Mouse (Mus musculus): ENCODE data around the gene Glce.

The Glce gene

GRCm38 (mm10) chr9:62026600-62026999 is 95.9 kb downstream of the Glce start, which contains the start of gene Paqr5:
Paqr5 (minus strand) TSS chr9:62026856.
- DNase-seq (ENCODE audit: low spot score) = no peak

GRCm38 (mm10) chr9:62025056-62025455 is 97.4 kb downstream of the Glce start:
- DNase-seq (ENCODE audit: low spot score) = no peak

- DNase-seq (ENCODE audit: low spot score) = no peak
Measured at GRCm38 (mm10) chr9:62023879-62024278, 98.6 kb downstream of the Glce start.

GRCm38 (mm10) chr9:62022961-62023680 is 99.3 kb downstream of the Glce start:
- DNase-seq (ENCODE audit: low spot score) = no peak

- no peak for DNase-seq (ENCODE audit: low spot score)
Measured at GRCm38 (mm10) chr9:62021583-62022120, 100.8 kb downstream of the Glce start.

GRCm38 (mm10) chr9:62020259-62020658 is 102.2 kb downstream of the Glce start:
- no peak for DNase-seq (ENCODE audit: low spot score)

- DNase-seq (ENCODE audit: low spot score) = no peak
Measured at GRCm38 (mm10) chr9:62018229-62019093, 104.0 kb downstream of the Glce start.

- DNase-seq (ENCODE audit: low spot score) = no peak
Measured at GRCm38 (mm10) chr9:62017329-62017728, 105.1 kb downstream of the Glce start.

- no peak for DNase-seq (ENCODE audit: low spot score)
Measured at GRCm38 (mm10) chr9:62015504-62015903, 107.0 kb downstream of the Glce start.

GRCm38 (mm10) chr9:62013316-62014097 is 108.9 kb downstream of the Glce start:
- DNase-seq (ENCODE audit: low spot score) = no peak

GRCm38 (mm10) chr9:62008360-62008759 is 114.1 kb downstream of the Glce start:
- DNase-seq (ENCODE audit: low spot score) = no peak
